Mouse (Mus musculus) left cerebral cortex, postnatal 14 days (tissue): ENCODE measurements around the gene Uchl1. TPM values are rescaled to one million over a fixed set of nuclear protein-coding genes. Genes with fewer than 3 reads are reported as not detected.

Experiments
- total RNA-seq, 2 experiments: library from RNA; stranded (reverse); gene quantifications; 2 replicates each; pipeline ENCODE4 v1.2.3; 2021

The Uchl1 gene
- total RNA-seq, 2 experiments from 2014 or later: 1,030 to 1,070 TPM

Other genes starting within 250 kb of the Uchl1 start
- gene Apbb2, start 57.3 kb upstream of the Uchl1 start, total RNA-seq: 10 to 100 TPM; 63.5 to 70.7 TPM
- 100 to 1,000 TPM; 101 TPM for gene Limch1, start 69.7 kb downstream of the Uchl1 start, total RNA-seq